Mouse (Mus musculus) liver, embryonic 18 days (tissue): ENCODE measurements around the gene Btbd35f8. TPM values are rescaled to one million over a fixed set of nuclear protein-coding genes. Genes with fewer than 3 reads are reported as not detected.

Experiments used
- polyA plus RNA-seq: library from polyadenylated mRNA; depleted of rRNA; stranded (reverse); fragments of >200 nt; gene quantifications from 2 replicates; pipeline ENCODE4 v1.2.3, GENCODE M21; 2012; rRNA removed

Btbd35f8 gene
- polyA plus RNA-seq = not detected in 2 replicates

DNA sequence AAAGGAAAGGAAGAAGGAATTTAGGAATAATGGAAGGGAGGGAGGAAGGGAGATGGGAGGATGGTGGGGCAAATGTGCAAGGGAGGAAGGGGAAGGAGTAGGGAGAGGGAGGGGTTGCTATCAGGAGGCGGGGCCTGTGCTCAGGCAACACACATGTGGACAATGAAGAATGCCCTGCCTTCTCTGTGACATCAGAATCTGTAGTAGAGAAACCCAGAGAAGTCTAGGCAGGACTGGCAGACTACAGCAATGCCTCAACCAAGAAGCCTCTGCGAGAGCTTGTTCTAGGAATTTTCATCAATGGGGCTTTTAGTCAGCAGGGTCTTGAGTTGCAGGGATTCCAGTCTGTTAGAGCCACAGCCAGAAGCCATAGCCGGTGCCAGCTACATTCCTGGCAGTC lies at the start of gene Btbd35f8:
Gene Btbd35f8, plus strand, starts transcription at position 301 of the 400 bp plus-strand sequence.

Other genes starting within 250 kb of the Btbd35f8 start
- gene Spin2g, start 211.8 kb upstream of the Btbd35f8 start, polyA plus RNA-seq = not detected in 2 replicates